Mouse (Mus musculus) WW6 (cell line): ENCODE data around the gene Naga.
A peak's percentile ranks its signal among the peaks of the same experiment; 100 is the strongest.

Experiments
- DNase-seq: peaks from one replicate; pipeline ENCODE4 v3.0.0-alpha.2; 2013; ENCODE audit warnings: low read depth, low spot score

The Naga gene

GRCm38 (mm10) chr15:82337875-82338274, 850 bp downstream of the Naga start:
- DNase-seq: no peak

- no peak for DNase-seq
Measured at GRCm38 (mm10) chr15:82336629-82337028, 2.1 kb downstream of the Naga start.

- no peak for DNase-seq
Measured at GRCm38 (mm10) chr15:82335194-82335593, 3.5 kb downstream of the Naga start.

- DNase-seq: no peak
Measured at GRCm38 (mm10) chr15:82325382-82325781, 13.3 kb downstream of the Naga start.

GRCm38 (mm10) chr15:82322195-82322594, 16.5 kb downstream of the Naga start:
- DNase-seq: no peak

DNA sequence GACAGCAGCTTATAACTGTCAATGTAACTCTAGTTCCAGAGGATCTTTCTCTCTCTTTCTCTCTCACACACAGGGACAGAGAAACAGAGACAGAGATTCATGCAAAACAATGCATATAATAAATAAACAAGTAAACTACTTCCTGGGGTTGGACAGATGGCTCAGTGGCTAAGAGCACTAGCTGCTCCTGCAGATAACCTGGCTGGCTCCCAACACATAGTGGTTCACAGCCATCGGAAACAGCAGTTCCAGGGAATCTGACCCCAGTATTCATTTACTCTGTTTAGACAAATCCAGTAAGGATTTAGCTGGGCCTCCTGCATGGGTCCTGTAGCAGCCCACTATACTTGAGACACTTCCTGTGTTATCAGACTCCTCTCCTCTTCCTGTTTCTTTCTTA, 19.1 kb downstream of the Naga start:
- no peak for DNase-seq

- no peak for DNase-seq
Measured at GRCm38 (mm10) chr15:82317839-82318238, 20.9 kb downstream of the Naga start.

DNA sequence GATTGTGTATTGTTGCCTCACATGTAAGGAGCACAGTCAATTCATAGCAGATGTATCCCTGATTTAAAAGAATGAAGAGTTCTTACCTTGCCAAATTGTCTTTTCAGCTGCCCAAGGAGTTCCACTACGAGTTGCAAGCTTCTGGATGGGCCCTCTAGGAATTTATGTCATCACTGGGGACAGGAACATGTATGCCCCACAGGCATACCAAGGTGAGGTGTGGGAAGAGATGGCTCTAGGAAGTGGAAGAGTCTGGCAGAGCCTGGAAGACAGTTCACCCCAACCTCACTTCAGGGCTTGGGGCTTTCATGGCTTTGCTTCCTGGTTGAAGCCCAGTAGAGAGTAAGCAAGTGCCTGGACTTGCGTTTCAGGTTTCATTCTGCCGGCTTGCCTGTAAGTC, 30.3 kb downstream of the Naga start:
- no peak for DNase-seq

- no peak for DNase-seq
Measured at GRCm38 (mm10) chr15:82307107-82307506, 31.6 kb downstream of the Naga start.

- peak; percentile 33 for DNase-seq
Measured at GRCm38 (mm10) chr15:82298764-82299561, 39.8 kb downstream of the Naga start, which contains the start of gene Wbp2nl. Wbp2nl (plus strand) TSS chr15:82298954.

DNA sequence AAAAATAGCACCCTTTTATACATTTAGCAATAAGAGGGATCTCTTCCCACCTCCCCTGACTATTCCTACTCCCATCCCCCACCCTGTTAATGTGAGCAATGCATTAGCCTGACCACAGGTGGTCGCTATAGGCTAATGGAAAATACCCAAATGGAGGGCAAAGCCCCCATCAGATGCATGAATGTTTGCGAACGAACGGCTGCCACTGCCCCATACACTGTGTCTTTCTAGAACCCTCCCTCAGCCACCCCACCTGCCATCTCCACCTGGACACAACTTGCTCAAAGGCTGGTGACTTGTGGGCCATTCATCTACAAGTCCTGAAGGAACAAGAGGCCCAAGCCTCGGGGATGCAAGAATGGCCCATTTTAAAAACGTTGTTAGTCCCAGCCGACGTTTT, 44.7 kb downstream of the Naga start:
- DNase-seq: no peak

- no peak for DNase-seq
Measured at GRCm38 (mm10) chr15:82293271-82293711, 45.4 kb downstream of the Naga start.

- DNase-seq: no peak
Measured at GRCm38 (mm10) chr15:82292851-82293250, 45.9 kb downstream of the Naga start.

- no peak for DNase-seq
Measured at GRCm38 (mm10) chr15:82290252-82290651, 48.5 kb downstream of the Naga start.

- DNase-seq: no peak
Measured at GRCm38 (mm10) chr15:82286157-82286556, 52.6 kb downstream of the Naga start.

- no peak for DNase-seq
Measured at GRCm38 (mm10) chr15:82280638-82281037, 58.1 kb downstream of the Naga start.
